Mouse (Mus musculus) naive thymus-derived CD4-positive, alpha-beta T cell, adult 2 months (primary cell): ENCODE results near the gene Col18a1.

Experiments
- DNase-seq: peaks from one replicate; pipeline ENCODE4 v3.0.0-alpha.2; 2011; ENCODE audit warnings: low read depth

The Col18a1 gene

GRCm38 (mm10) chr10:77062393-77063010 is 103.8 kb downstream of the Col18a1 start:
- DNase-seq = no peak

- DNase-seq = no peak
These were observed 104.9 kb downstream of the Col18a1 start for GRCm38 (mm10) chr10:77061426-77061825.

DNA sequence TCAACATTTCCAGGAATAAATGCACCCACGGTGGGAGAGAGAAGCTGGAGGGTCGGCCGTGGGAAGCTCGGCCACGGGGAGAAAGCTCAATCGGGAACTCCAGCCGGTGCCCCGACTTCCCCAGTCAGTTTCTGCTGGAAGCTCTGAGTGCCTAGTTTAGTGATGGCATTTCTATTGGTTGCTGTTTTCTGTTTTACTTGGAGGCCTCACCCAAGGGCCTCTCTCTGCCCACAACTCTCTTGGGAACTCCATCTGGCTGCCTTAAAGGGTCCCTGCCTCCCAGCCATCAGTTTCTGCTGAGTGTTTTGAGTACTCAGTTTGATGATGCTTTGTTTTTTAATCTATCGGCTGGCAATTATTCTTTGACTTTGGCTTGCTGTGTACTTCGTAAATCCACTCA is 109.6 kb downstream of the Col18a1 start:
- DNase-seq = no peak

DNA sequence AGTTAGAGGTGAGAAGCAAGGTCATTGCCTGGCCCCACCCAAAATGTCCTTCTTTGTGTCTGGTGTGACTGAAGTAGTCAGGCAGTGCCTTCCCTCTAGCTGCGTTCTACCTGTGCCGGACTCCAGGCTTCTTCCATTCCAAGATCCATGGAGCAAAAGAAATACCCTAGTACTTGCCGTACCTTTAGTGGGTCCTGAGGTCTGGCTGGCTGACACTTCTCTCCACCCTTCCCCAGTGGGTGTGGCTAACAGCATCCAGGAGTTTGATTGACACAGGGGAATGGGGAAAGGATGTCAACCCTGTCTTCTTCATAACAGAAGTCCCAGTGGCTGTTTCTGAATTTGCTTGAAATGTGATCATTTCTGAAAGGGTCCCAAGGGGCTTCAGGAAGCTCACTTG is 117.7 kb downstream of the Col18a1 start:
- no peak for DNase-seq

GRCm38 (mm10) chr10:77048196-77048595 is 118.2 kb downstream of the Col18a1 start:
- no peak for DNase-seq

DNA sequence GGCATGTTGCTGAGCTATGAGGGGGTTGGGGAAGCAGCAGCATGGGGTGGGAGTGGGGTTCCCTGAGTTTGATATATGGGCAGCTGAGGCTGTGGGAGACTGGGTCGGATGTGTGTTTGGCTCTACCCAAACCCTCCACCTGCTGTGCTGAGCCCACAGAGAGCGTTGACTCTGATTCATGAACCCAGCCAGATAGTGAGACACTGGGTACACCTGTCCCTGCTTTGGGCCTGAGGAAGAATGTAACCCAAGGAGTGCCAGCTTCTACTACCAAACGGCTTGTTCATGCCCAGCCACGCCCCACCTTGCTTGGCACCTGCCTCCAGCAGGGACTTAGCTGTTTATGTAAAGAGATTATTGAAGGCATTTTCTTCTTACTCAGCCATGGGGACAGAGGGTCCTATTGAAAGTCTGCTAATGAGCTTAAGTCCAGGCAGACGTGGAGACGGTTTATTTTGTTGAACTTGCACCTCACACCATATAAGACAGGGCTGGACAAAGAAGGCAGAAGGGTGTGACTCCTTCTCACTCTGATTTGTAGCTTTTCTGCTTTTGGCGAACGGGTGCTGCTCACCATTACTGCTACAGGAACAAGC is 127.7 kb downstream of the Col18a1 start:
- DNase-seq = no peak

GRCm38 (mm10) chr10:77035487-77035886 is 130.9 kb downstream of the Col18a1 start:
- DNase-seq = peak; percentile 41

DNA sequence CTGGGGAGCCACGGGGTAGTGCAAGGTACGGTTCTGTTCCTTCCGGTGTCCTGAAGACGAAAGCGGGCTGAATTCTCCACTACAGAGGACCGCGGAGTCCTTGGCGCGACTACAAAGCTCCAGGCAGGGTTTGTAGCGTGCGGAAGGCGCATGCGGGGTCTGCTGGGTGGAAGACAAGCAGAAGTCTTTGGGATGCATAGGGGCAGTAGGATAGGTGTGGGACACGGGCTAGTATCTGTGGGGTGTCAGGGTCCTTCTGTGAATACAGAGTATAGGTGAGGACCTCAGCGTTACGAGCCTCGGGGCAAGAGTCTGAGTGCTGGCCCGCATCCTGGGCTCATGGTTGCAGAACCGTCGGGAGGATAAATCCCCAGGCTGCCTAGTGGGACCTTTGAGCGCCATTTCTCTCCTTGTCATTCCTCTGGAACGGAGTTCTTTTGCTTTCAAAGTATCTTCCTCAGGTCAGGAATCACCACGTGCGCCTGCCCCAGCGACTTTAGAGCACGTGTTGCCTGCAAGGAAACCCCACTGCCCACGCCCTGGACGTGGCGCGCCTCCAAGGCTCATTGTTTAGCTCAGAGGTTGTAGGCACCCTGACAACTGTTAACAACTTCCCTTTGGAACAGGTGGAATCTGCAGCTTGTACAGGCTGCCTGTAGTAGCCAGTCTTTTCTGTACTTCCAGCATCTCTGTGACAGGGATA is 132.9 kb downstream of the Col18a1 start:
- no peak for DNase-seq

- DNase-seq = peak; percentile 99
These were observed 133.6 kb downstream of the Col18a1 start for GRCm38 (mm10) chr10:77032591-77033322.

GRCm38 (mm10) chr10:77031768-77032375 is 134.5 kb downstream of the Col18a1 start, which contains the start of gene Slc19a1:
Slc19a1 (plus strand) TSS chr10:77032241.
- peak; percentile 7 for DNase-seq

- no peak for DNase-seq
These were observed 135.7 kb downstream of the Col18a1 start for GRCm38 (mm10) chr10:77030666-77031065.

- no peak for DNase-seq
These were observed 136.6 kb downstream of the Col18a1 start for GRCm38 (mm10) chr10:77029761-77030160.

GRCm38 (mm10) chr10:77028782-77029296 is 137.5 kb downstream of the Col18a1 start:
- DNase-seq = no peak

DNA sequence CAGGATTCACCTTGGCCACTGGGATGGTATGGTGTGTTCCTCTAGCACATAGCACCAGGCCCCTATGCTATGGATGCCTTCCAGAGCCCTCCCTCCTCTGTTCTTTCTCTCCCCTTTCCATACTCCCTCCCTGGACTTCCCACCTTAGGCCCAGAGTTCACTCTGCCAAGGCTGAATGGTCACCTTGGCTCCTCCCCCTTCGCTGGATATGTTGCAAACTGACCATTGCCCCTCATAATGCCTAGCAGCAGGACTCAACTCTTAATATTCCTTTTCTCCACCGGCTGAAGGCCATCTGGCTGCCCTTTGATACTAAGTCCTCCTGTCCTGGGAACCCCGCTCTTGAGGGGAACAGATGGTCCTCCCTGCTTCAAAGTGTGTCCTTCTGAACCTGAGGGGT is 139.4 kb downstream of the Col18a1 start:
- DNase-seq = no peak

GRCm38 (mm10) chr10:77024231-77024630 is 142.1 kb downstream of the Col18a1 start:
- no peak for DNase-seq

GRCm38 (mm10) chr10:77022301-77023130 is 143.8 kb downstream of the Col18a1 start:
- DNase-seq = no peak

GRCm38 (mm10) chr10:77021399-77022052 is 144.8 kb downstream of the Col18a1 start:
- DNase-seq = peak; percentile 84

- no peak for DNase-seq
These were observed 148.7 kb downstream of the Col18a1 start for GRCm38 (mm10) chr10:77017662-77018061.

DNA sequence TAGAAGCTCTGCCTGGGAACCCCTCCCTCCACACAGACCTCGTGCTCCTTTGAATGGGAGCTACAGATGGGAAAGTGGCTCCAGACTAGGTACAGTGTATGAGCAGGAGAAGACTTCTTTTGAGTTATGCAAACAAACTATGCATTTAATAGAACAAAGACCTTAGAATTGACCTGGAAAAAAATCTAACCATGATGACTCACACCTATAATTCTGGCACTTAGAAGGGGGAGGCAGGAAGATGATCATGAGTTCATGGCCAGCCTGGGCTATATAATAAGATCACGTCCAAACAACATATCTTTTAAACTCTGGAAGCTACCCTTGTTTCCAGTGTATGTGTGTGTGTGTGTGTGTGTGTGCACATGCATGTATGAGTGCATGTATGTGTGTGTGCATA is 149.3 kb downstream of the Col18a1 start:
- no peak for DNase-seq

DNA sequence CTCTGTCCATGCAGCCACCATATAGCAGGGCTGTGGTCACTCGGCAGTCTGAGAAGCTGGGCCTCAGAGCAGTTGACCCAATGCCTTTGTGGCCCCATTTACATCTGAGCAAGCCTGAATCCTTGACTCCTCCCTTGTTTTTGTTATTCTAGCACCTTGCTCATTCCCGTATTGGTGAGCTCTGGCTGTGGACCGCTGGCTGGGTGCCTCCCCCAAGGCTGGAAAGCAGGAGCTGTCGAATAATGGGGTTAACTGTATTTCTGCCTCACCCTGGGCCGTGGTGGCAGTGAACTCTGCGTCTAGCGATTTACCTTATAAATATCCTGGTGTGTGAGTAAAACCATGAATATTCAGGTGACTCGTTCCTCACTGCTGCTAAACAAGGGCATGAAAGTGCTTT is 149.8 kb downstream of the Col18a1 start:
- DNase-seq = no peak

DNA sequence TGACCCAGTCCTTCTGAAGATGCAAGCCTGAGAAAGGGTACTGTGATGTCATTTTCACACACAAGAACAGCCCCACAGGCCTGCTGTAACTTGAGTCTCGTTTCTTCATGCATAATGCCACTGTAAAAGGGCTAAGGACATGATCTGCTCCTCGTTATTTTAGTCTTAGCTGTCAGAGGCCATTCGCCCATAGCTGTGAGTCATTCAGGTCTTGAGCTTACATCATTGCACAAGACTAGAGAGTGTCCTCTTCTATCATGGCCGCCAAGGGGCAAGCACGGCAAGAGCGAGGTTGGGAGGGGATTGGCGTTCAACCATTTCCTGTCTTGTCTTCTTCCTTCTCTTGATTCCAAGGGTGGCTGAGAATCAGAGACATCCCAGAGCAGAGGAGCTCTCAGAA is 150.3 kb downstream of the Col18a1 start:
- DNase-seq = no peak
